Mouse (Mus musculus) stomach, postnatal 0 days (tissue): ENCODE data around the gene Plcxd2.

Experiments
- CTCF ChIP-seq: IDR thresholded peaks from 2 replicates; pipeline ENCODE4 v1.5.1; 2016; ENCODE audit warnings: antibody characterized with exemption, low read depth, mild to moderate bottlenecking, moderate library complexity
- EP300 ChIP-seq: optimal IDR thresholded peaks from 2 replicates; pipeline ENCODE3; 2016; ENCODE audit warnings: antibody characterized with exemption

DNA sequence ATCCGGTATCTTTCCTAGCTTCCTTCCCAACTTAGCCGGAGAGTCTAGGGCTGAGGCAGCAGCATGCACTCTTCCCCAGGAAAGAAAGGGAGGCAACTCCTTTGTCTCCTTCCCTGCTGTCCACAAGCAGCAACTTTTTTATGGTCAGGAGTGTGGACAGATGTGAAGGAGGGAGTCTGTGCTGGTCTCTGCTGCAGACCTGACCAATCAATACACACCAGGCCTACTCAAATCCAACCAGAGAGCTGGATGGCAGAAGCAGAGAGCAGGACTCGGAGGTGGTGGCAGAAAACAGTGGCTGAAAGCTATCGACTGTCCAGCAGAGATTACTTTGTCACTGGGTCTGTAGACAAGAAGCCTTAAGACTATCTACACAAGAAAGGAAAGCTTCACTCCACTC is 56.6 kb downstream of the Plcxd2 start, which contains the start of gene Phldb2:
- TF ChIP-seq CTCF: no peak
- TF ChIP-seq EP300: no peak
